Mouse (Mus musculus): ENCODE data around the gene Gpc6. TPM values are rescaled to one million over a fixed set of nuclear protein-coding genes. Genes with fewer than 3 reads are reported as not detected.

The Gpc6 gene
- polyA plus RNA-seq, 1 experiment from 2014 or later, result 4.4 TPM

- WGBS (ENCODE audit: insufficient replicate concordance), result 70% methylated on average over 4 of the region's 4 CpGs
- ATAC-seq (ENCODE audit: low read depth), result no peak
- no peak overlapping the region for H3K4me2 ChIP-seq (ENCODE audit: low read depth, low read length)
- no peaks in the 10 kb centered on the region for H3K4me1 ChIP-seq (ENCODE audit: control insufficient read depth, low read depth, low read length)
- H3K4me3 ChIP-seq (ENCODE audit: low read depth, low read length), result no peak overlapping the region
- H3K27ac ChIP-seq (ENCODE audit: low read length), result no peak overlapping the region
- no peak overlapping the region for H3K9ac ChIP-seq (ENCODE audit: low read depth, low read length)
- no peaks in the 10 kb centered on the region for H3K27me3 ChIP-seq (ENCODE audit: control insufficient read depth, insufficient read depth, low read depth, low read length)
- H3K36me3 ChIP-seq (ENCODE audit: control insufficient read depth, insufficient read depth), result no peaks in the 10 kb centered on the region
- no peaks in the 10 kb centered on the region for H3K9me3 ChIP-seq (replicated peaks; ENCODE audit: control insufficient read depth, low read length)
Observed at GRCm38 (mm10) chr14:117807846-117808245, 882.7 kb downstream of the Gpc6 start.

GRCm38 (mm10) chr14:117808326-117808725 is 883.2 kb downstream of the Gpc6 start:
- no peak for ATAC-seq (ENCODE audit: low read depth)
- Histone ChIP-seq H3K4me1 (ENCODE audit: control insufficient read depth, low read depth, low read length) (no peaks in the 10 kb centered on the region), H3K36me3 (ENCODE audit: control insufficient read depth, insufficient read depth) (no peaks in the 10 kb centered on the region), H3K27me3 (ENCODE audit: control insufficient read depth, insufficient read depth, low read depth, low read length) (no peaks in the 10 kb centered on the region), H3K4me3 (ENCODE audit: low read depth, low read length) (no peak overlapping the region), H3K9ac (ENCODE audit: low read depth, low read length) (no peak overlapping the region), H3K9me3 (replicated peaks; ENCODE audit: control insufficient read depth, low read length) (no peaks in the 10 kb centered on the region), H3K4me2 (ENCODE audit: low read depth, low read length) (no peak overlapping the region), H3K27ac (ENCODE audit: low read length) (no peak overlapping the region)
- 67% methylated on average over 2 of the region's 2 CpGs for WGBS (ENCODE audit: insufficient replicate concordance)

GRCm38 (mm10) chr14:117810321-117811270 is 885.5 kb downstream of the Gpc6 start:
- Histone ChIP-seq H3K4me2 (ENCODE audit: low read depth, low read length) (no peak overlapping the region), H3K36me3 (ENCODE audit: control insufficient read depth, insufficient read depth) (no peaks in the 10 kb centered on the region), H3K4me3 (ENCODE audit: low read depth, low read length) (no peak overlapping the region), H3K27me3 (ENCODE audit: control insufficient read depth, insufficient read depth, low read depth, low read length) (no peaks in the 10 kb centered on the region), H3K4me1 (ENCODE audit: control insufficient read depth, low read depth, low read length) (no peaks in the 10 kb centered on the region), H3K9me3 (replicated peaks; ENCODE audit: control insufficient read depth, low read length) (no peaks in the 10 kb centered on the region), H3K9ac (ENCODE audit: low read depth, low read length) (no peak overlapping the region), H3K27ac (ENCODE audit: low read length) (no peak overlapping the region)
- no peak for ATAC-seq (ENCODE audit: low read depth)
- WGBS (ENCODE audit: insufficient replicate concordance), result 72% methylated on average over 15 of the region's 15 CpGs

- Histone ChIP-seq H3K9me3 (replicated peaks; ENCODE audit: control insufficient read depth, low read length) (no peaks in the 10 kb centered on the region), H3K27ac (ENCODE audit: low read length) (no peak overlapping the region), H3K4me1 (ENCODE audit: control insufficient read depth, low read depth, low read length) (no peaks in the 10 kb centered on the region), H3K9ac (ENCODE audit: low read depth, low read length) (no peak overlapping the region), H3K4me2 (ENCODE audit: low read depth, low read length) (no peak overlapping the region), H3K4me3 (ENCODE audit: low read depth, low read length) (no peak overlapping the region), H3K27me3 (ENCODE audit: control insufficient read depth, insufficient read depth, low read depth, low read length) (no peaks in the 10 kb centered on the region), H3K36me3 (ENCODE audit: control insufficient read depth, insufficient read depth) (no peaks in the 10 kb centered on the region)
- 82% methylated on average over 3 of the region's 3 CpGs for WGBS (ENCODE audit: insufficient replicate concordance)
- no peak for ATAC-seq (ENCODE audit: low read depth)
Observed at GRCm38 (mm10) chr14:117813473-117813872, 888.4 kb downstream of the Gpc6 start.

- Histone ChIP-seq H3K4me2 (ENCODE audit: low read depth, low read length) (no peak overlapping the region), H3K9me3 (replicated peaks; ENCODE audit: control insufficient read depth, low read length) (no peaks in the 10 kb centered on the region), H3K9ac (ENCODE audit: low read depth, low read length) (no peak overlapping the region), H3K27me3 (ENCODE audit: control insufficient read depth, insufficient read depth, low read depth, low read length) (no peaks in the 10 kb centered on the region), H3K4me3 (ENCODE audit: low read depth, low read length) (no peak overlapping the region), H3K4me1 (ENCODE audit: control insufficient read depth, low read depth, low read length) (no peaks in the 10 kb centered on the region), H3K27ac (ENCODE audit: low read length) (no peak overlapping the region), H3K36me3 (ENCODE audit: control insufficient read depth, insufficient read depth) (no peaks in the 10 kb centered on the region)
- no peak for ATAC-seq (ENCODE audit: low read depth)
- 69% methylated on average over 9 of the region's 9 CpGs for WGBS (ENCODE audit: insufficient replicate concordance)
Observed at GRCm38 (mm10) chr14:117816008-117816407, 890.9 kb downstream of the Gpc6 start.

GRCm38 (mm10) chr14:117816706-117817105 is 891.6 kb downstream of the Gpc6 start:
- WGBS (ENCODE audit: insufficient replicate concordance), result 65% methylated on average over 3 of the region's 3 CpGs
- ATAC-seq (ENCODE audit: low read depth), result no peak
- Histone ChIP-seq H3K4me2 (ENCODE audit: low read depth, low read length) (no peak overlapping the region), H3K9ac (ENCODE audit: low read depth, low read length) (no peak overlapping the region), H3K27me3 (ENCODE audit: control insufficient read depth, insufficient read depth, low read depth, low read length) (no peaks in the 10 kb centered on the region), H3K4me1 (ENCODE audit: control insufficient read depth, low read depth, low read length) (no peaks in the 10 kb centered on the region), H3K9me3 (replicated peaks; ENCODE audit: control insufficient read depth, low read length) (no peaks in the 10 kb centered on the region), H3K36me3 (ENCODE audit: control insufficient read depth, insufficient read depth) (no peaks in the 10 kb centered on the region), H3K27ac (ENCODE audit: low read length) (no peak overlapping the region), H3K4me3 (ENCODE audit: low read depth, low read length) (no peak overlapping the region)

GRCm38 (mm10) chr14:117817196-117817595 is 892.1 kb downstream of the Gpc6 start:
- 68% methylated on average over 4 of the region's 4 CpGs for WGBS (ENCODE audit: insufficient replicate concordance)
- no peak overlapping the region for H3K27ac ChIP-seq (ENCODE audit: low read length)
- ATAC-seq (ENCODE audit: low read depth), result no peak

GRCm38 (mm10) chr14:117824491-117824890 is 899.4 kb downstream of the Gpc6 start:
- H3K9ac ChIP-seq (ENCODE audit: low read depth, low read length), result no peak overlapping the region
- no peaks in the 10 kb centered on the region for H3K4me1 ChIP-seq (ENCODE audit: control insufficient read depth, low read depth, low read length)
- H3K27me3 ChIP-seq (ENCODE audit: control insufficient read depth, insufficient read depth, low read depth, low read length), result no peaks in the 10 kb centered on the region
- no peaks in the 10 kb centered on the region for H3K36me3 ChIP-seq (ENCODE audit: control insufficient read depth, insufficient read depth)
- H3K4me3 ChIP-seq (ENCODE audit: low read depth, low read length), result no peak overlapping the region
- no peaks in the 10 kb centered on the region for H3K9me3 ChIP-seq (replicated peaks; ENCODE audit: control insufficient read depth, low read length)
- no peak overlapping the region for H3K27ac ChIP-seq (ENCODE audit: low read length)
- ATAC-seq (ENCODE audit: low read depth), result no peak
- no peak overlapping the region for H3K4me2 ChIP-seq (ENCODE audit: low read depth, low read length)

More at GRCm38 (mm10) chr14:117817196-117817595, 892.1 kb downstream of the Gpc6 start:
- no peak overlapping the region for H3K4me2 ChIP-seq (ENCODE audit: low read depth, low read length)
- no peaks in the 10 kb centered on the region for H3K4me1 ChIP-seq (ENCODE audit: control insufficient read depth, low read depth, low read length)
- H3K4me3 ChIP-seq (ENCODE audit: low read depth, low read length), result no peak overlapping the region
- H3K9ac ChIP-seq (ENCODE audit: low read depth, low read length), result no peak overlapping the region
- H3K9me3 ChIP-seq (replicated peaks; ENCODE audit: control insufficient read depth, low read length), result no peaks in the 10 kb centered on the region
- no peaks in the 10 kb centered on the region for H3K27me3 ChIP-seq (ENCODE audit: control insufficient read depth, insufficient read depth, low read depth, low read length)
- H3K36me3 ChIP-seq (ENCODE audit: control insufficient read depth, insufficient read depth), result no peaks in the 10 kb centered on the region

- ATAC-seq (ENCODE audit: low read depth), result no peak
- H3K4me2 ChIP-seq (ENCODE audit: low read depth, low read length), result no peak overlapping the region
- no peaks in the 10 kb centered on the region for H3K27me3 ChIP-seq (ENCODE audit: control insufficient read depth, insufficient read depth, low read depth, low read length)
- H3K4me3 ChIP-seq (ENCODE audit: low read depth, low read length), result no peak overlapping the region
- H3K4me1 ChIP-seq (ENCODE audit: control insufficient read depth, low read depth, low read length), result no peaks in the 10 kb centered on the region
- H3K9ac ChIP-seq (ENCODE audit: low read depth, low read length), result no peak overlapping the region
- H3K27ac ChIP-seq (ENCODE audit: low read length), result no peak overlapping the region
- no peaks in the 10 kb centered on the region for H3K9me3 ChIP-seq (replicated peaks; ENCODE audit: control insufficient read depth, low read length)
- WGBS (ENCODE audit: insufficient replicate concordance), result 61% methylated on average over 8 of the region's 8 CpGs
- H3K36me3 ChIP-seq (ENCODE audit: control insufficient read depth, insufficient read depth), result no peaks in the 10 kb centered on the region
Observed at GRCm38 (mm10) chr14:117826294-117827046, 901.4 kb downstream of the Gpc6 start.

All from liver, embryonic 16.5 days (tissue).